Mouse (Mus musculus) liver, embryonic 14.5 days (tissue): ENCODE results near the gene Sla2.

Experiments
- CTCF ChIP-seq: IDR thresholded peaks from 2 replicates; pipeline ENCODE4 v1.5.1; 2016; ENCODE audit warnings: antibody characterized with exemption, low read depth, control low read depth
- EP300 ChIP-seq: IDR thresholded peaks from 2 replicates; pipeline ENCODE4 v1.6.1; 2016; ENCODE audit warnings: antibody characterized with exemption, low read depth

DNA sequence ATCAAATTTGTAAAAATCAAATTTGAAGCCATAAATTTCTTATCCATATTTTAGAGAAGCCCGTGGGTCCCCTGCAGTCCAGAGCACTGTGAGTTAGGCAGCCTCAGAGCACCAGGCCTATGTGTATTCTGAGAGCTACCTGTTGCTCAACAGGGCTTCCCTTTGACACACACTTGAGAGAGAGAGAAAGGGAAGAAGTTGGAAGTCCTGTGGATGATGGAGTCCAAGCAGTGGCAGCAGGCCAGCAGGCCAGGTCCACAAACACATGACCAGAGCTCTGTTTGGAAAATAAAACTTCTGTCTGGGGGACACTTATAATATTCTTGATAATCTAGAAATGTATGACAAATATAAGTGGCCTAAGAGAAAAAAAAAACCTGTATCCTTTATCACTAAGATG, 46.4 kb upstream of the Sla2 start:
- TF ChIP-seq CTCF (no peak), EP300 (no peak)
